Mouse (Mus musculus) forebrain, embryonic 15.5 days (tissue): ENCODE results near the gene Zfp879. TPM values are rescaled to one million over a fixed set of nuclear protein-coding genes. Genes with fewer than 3 reads are reported as not detected.
A peak's percentile ranks its signal among the peaks of the same experiment; 100 is the strongest.

Experiments used
- ATAC-seq: fragments of 200-750 bp; cut with Nextera tagmentation; replicated peaks from 2 replicates; pipeline ENCODE4 v1.8.0; 2017; ENCODE audit warnings: mild to moderate bottlenecking, moderate TSS enrichment, moderate library complexity
- H3K27ac ChIP-seq: fragments of 300-500 bp; sonication (generic); replicated peaks from 2 replicates; pipeline ENCODE4 v1.5.1; 2015; ENCODE audit warnings: mild to moderate bottlenecking, inconsistent platforms
- H3K27me3 ChIP-seq: fragments of 300-500 bp; sonication (generic); 2 replicates; pipeline ENCODE4 v1.6.1; 2015; ENCODE audit warnings: inconsistent platforms
- H3K36me3 ChIP-seq: fragments of 300-500 bp; sonication (generic); 2 replicates; pipeline ENCODE4 v1.6.1; 2015; ENCODE audit warnings: mild to moderate bottlenecking, inconsistent platforms
- H3K4me1 ChIP-seq: fragments of 300-500 bp; sonication (generic); 2 replicates; pipeline ENCODE4 v1.6.1; 2015; ENCODE audit warnings: inconsistent platforms
- H3K4me2 ChIP-seq: fragments of 300-500 bp; sonication (generic); replicated peaks from 2 replicates; pipeline ENCODE4 v1.6.1; 2015; ENCODE audit warnings: mild to moderate bottlenecking, inconsistent platforms
- H3K4me3 ChIP-seq: fragments of 300-500 bp; sonication (generic); 2 replicates; pipeline ENCODE4 v1.5.1; 2015; ENCODE audit warnings: mild to moderate bottlenecking, inconsistent platforms
- H3K9ac ChIP-seq: fragments of 300-500 bp; sonication (generic); replicated peaks from 2 replicates; pipeline ENCODE4 v1.6.1; 2015; ENCODE audit warnings: mild to moderate bottlenecking, inconsistent platforms
- H3K9me3 ChIP-seq: fragments of 300-500 bp; sonication (generic); 2 replicates; pipeline ENCODE4 v1.6.1; 2016; ENCODE audit warnings: inconsistent platforms
- WGBS: fragments of 180-500 bp; shearing (Covaris S2); methylation state at CpG from one replicate; pipeline ENCODE4 v1.1.7; 2015; ENCODE audit warnings: mixed read lengths; 5-methylcytosine and 5-hydroxymethylcytosine counted together
- polyA plus RNA-seq: library from polyadenylated mRNA; unstranded; fragments of >200 nt; fragmentation: Nextera tagmentation; extraction: Ambion mirVana; gene quantifications from 2 replicates; pipeline ENCODE4 v1.2.1, GENCODE M21; 2015

Zfp879 gene
- 2.1 and 2.5 TPM in 2 replicates for polyA plus RNA-seq

DNA sequence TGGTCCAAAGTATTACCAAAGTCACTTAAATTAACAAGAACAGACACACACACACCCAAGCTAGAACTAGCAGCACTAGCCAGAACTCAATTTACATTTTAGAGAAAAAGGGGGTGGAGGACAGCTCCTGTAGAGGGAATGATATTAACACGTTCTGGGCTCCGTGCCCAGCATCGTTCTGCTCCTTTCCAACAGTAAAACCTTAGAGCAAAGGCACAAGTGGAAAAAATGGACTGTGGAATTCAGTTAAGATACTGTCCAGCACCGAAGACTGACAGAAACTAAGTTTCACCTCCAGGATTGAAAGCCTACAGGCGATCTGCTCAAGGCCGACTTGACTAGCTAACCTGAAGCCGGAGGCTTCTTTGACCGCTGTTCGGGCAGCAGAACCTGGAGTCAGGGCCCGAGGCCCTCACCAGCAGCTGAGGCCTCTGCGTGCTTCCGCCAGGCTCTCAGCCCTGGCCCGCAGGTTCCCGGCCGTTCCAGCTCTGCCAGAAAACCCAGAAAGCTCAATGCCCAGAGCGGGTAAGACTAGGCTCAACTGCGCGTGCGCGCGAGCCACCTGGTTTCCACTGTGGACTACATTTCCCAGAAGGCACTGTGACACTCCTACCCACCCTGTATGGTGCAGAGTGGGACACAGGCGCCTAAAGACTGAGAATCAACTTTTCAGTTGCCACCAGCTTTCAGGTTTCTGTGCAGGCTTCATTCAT is at the start of gene Zfp879:
Gene Zfp879, minus strand, starts transcription at position 530 of the 713 bp plus-strand sequence.
- H3K4me2 ChIP-seq, result peak within 1 kb of the TSS; percentile 61
- no peaks in the 10 kb centered on the region for H3K36me3 ChIP-seq

DNA sequence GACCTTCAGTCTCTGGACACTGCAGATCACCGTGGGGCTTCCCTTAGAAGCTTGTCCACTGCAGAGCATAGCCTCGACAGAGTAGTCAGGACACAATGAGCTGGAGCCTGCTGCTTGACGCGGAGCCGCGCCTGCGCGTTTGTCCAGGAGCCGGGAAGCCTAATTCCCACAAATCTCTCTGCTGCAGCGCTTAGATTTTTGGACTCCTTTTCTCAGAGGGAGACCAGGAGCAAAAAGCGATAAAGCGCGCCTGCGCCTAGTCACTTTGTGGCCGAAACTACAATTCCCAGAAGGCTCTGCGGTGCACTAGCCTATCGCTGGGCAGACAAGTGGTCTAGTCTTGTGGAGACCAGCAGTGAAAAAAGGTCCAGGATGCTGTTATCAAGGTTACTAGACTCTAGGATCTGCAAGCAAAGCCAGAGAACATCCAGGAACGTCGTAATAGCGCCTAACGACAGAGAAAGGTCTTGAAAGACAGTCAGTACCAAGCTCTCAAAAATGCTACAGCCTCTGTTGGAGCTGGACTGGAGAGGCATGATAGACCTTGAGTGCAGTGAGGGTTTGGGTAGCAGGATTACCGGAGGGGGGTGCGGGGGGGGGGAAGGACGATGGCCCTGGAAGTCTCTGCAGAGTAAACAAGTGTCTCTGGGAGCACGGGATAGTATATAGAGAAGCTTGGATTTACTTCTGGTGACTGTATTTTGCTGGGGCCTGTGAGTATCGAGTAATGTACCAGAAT is 46.2 kb upstream of the Zfp879 start, which contains the start of gene Zfp454:
Gene Zfp454, minus strand, starts transcription at position 262 of the 739 bp plus-strand sequence.
- WGBS, result 5% methylated on average over 26 of the region's 26 CpGs
- ATAC-seq, result peak; percentile 97
- H3K9me3 ChIP-seq, result 0 out of 2 replicates have a peak, but pooled peaks cover 2% of the 10 kb centered on the region
- H3K4me3 ChIP-seq, result peak within 1 kb of the TSS; percentile 47
- peaks cover 11% of the 10 kb centered on the region for H3K4me1 ChIP-seq
- no peaks in the 10 kb centered on the region for H3K27me3 ChIP-seq
- peak within 1 kb of the TSS; percentile 82 for H3K27ac ChIP-seq
- peak within 1 kb of the TSS; percentile 56 for H3K9ac ChIP-seq
- H3K4me2 ChIP-seq, result peak within 1 kb of the TSS; percentile 67
- H3K36me3 ChIP-seq, result peaks cover 13% of the 10 kb centered on the region

More for the DNA sequence above, at the start of gene Zfp879:
- ATAC-seq, result peak; percentile 99
- WGBS, result 18% methylated on average over 22 of the region's 22 CpGs
- Histone ChIP-seq H3K4me1 (peaks cover 15% of the 10 kb centered on the region), H3K4me3 (peak within 1 kb of the TSS; percentile 49), H3K27me3 (no peaks in the 10 kb centered on the region), H3K27ac (peak within 1 kb of the TSS; percentile 80), H3K9me3 (no peaks in the 10 kb centered on the region), H3K9ac (peak within 1 kb of the TSS; percentile 64)

DNA sequence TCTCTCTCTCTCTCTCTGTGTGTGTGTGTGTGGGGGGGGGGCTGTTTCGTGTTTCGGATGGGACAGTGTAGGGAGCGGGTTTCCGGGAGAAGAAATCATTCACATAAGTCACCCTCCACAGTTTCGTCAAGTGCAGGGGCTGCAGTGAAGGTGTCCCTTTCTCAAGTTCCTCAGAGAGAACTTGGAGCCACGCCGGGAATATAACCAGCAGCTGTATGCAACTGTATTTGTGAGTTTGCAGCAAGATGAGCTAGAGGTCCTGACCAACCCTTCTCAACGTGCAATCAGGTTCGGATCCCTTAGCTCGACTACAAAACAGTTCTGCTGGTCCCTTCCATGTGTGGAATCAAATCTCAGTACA is 45.6 kb upstream of the Zfp879 start:
- peaks cover 11% of the 10 kb centered on the region for H3K4me1 ChIP-seq
- H3K27me3 ChIP-seq, result no peaks in the 10 kb centered on the region
- peak overlapping the region; percentile 56 for H3K9ac ChIP-seq
- peak; percentile 39 for ATAC-seq
- peak overlapping the region; percentile 82 for H3K27ac ChIP-seq
- H3K36me3 ChIP-seq, result peaks cover 19% of the 10 kb centered on the region
- 21% methylated on average over 10 of the region's 10 CpGs for WGBS
- H3K4me3 ChIP-seq, result peak overlapping the region; percentile 47
- H3K4me2 ChIP-seq, result peak overlapping the region; percentile 67
- H3K9me3 ChIP-seq, result 0 out of 2 replicates have a peak, but pooled peaks cover 2% of the 10 kb centered on the region

DNA sequence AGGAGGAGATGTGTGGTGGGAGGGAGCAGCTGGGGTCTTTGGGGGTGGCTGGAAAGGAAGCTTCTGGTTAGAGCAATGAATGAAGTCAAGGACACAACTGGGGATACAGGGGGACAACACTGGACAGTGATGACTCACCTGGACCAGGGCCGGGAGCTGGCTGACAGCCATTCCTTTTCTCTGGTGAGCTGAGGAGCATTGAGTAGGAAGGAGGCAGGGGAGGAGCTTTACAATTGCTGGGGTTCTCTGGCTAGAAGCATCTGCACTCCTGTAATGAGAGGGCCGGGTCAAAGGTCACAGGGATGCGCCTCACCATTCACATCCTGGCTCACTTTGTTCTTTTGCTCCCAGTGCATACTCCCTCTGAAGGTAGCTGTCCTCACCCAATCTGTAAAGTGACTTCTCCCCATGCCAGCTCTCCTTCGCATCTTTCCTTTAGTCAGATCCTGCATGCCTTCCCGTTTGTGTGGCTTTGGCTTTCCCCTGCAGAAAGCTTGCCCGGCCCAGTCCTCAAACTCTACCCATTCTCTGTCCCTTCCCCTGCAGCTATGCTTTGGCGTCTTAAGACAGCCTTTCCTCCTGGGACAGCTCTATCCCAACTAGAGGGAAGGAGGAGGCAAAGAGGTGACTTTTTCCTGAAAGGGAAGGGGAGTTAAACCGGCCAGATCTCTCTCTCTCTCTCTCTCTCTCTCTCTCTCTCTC is 45.0 kb upstream of the Zfp879 start:
- peak overlapping the region; percentile 47 for H3K4me3 ChIP-seq
- peaks cover 11% of the 10 kb centered on the region for H3K4me1 ChIP-seq
- H3K9ac ChIP-seq, result peak overlapping the region; percentile 56
- H3K9me3 ChIP-seq, result no peaks in the 10 kb centered on the region
- H3K27ac ChIP-seq, result no peak overlapping the region
- H3K27me3 ChIP-seq, result no peaks in the 10 kb centered on the region
- WGBS, result 35% methylated on average over 8 of the region's 8 CpGs
- H3K4me2 ChIP-seq, result peak overlapping the region; percentile 67
- no peak for ATAC-seq
- H3K36me3 ChIP-seq, result peaks cover 19% of the 10 kb centered on the region

DNA sequence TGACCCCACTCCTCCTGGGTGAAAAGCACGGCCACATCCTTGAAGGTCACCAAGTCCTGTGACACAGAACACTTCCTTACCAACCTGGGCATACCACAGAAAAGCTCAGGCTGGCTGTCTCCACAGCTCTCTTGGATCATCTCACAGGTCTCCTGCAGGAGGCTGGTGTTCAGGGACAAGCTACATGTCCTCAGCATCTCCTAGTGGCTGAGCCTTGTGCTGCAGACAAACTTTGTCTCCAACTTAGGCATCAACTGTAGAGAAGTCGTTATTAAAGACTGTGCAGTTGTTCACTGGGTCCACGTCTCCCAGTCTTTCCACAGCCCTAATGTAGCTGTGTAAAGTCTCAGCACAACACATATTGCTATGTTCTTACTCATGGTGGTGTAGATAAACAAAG is 42.4 kb upstream of the Zfp879 start:
- peaks cover 11% of the 10 kb centered on the region for H3K4me1 ChIP-seq
- WGBS, result 90% methylated on average over 3 of the region's 3 CpGs
- no peaks in the 10 kb centered on the region for H3K27me3 ChIP-seq
- no peak overlapping the region for H3K4me2 ChIP-seq
- H3K9ac ChIP-seq, result no peak overlapping the region
- no peak for ATAC-seq
- no peak overlapping the region for H3K4me3 ChIP-seq
- no peak overlapping the region for H3K27ac ChIP-seq
- no peaks in the 10 kb centered on the region for H3K9me3 ChIP-seq
- peaks cover 41% of the 10 kb centered on the region for H3K36me3 ChIP-seq

DNA sequence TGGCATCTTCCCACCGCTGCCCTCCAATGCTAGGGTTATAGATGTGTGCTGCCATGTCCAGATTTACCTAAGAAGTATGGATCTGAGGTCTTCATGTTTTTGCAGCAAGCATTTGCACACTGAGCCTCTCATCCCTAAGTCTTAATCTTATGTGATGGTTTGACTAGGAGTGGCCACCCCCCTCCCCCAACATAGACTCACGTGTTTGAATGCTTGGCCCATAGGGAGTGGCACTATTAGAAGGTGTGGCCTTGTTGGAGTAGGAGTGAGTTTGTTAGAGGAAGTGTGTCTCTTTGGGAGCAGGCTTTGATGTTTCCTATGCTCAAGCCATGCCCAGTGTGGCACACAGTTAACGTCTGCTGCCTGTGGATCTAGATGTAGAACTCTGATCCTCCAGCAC is 37.3 kb upstream of the Zfp879 start:
- no peak overlapping the region for H3K27ac ChIP-seq
- H3K27me3 ChIP-seq, result no peaks in the 10 kb centered on the region
- H3K4me2 ChIP-seq, result no peak overlapping the region
- no peak for ATAC-seq
- WGBS, result 95% methylated on average over 3 of the region's 3 CpGs
- H3K9me3 ChIP-seq, result 0 out of 2 replicates have a peak, but pooled peaks cover 4% of the 10 kb centered on the region
- H3K36me3 ChIP-seq, result peaks cover 82% of the 10 kb centered on the region
- H3K4me3 ChIP-seq, result no peak overlapping the region
- no peak overlapping the region for H3K9ac ChIP-seq
- no peaks in the 10 kb centered on the region for H3K4me1 ChIP-seq

DNA sequence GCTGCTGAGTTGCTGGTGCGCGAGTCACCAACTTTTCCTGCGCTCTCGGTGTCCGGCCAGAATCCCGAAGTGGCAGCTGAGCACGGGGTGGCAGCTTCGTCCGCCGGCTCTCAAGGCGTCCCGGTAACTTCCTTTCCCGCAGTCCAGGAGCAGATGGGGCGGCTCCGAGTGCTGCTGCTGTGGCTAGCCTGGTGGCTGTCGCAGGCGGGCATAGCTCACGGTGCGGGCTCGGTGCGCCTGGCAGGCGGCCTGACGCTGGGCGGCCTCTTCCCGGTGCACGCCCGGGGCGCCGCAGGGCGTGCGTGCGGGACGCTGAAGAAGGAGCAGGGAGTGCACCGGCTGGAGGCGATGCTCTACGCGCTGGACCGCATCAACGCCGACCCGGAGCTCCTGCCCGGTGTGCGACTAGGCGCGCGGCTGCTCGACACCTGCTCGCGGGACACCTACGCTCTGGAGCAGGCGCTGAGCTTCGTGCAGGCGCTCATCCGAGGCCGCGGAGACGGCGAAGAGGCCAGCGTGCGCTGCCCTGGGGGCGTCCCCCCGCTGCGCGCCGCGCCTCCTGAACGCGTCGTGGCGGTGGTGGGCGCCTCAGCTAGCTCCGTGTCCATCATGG is 9.7 kb upstream of the Zfp879 start:
- peak; percentile 19; the same call in 1 of the 2 replicates for ATAC-seq
- Histone ChIP-seq H3K9ac (peak overlapping the region; percentile 41), H3K27ac (no peak overlapping the region), H3K27me3 (peaks cover 49% of the 10 kb centered on the region), H3K9me3 (no peaks in the 10 kb centered on the region), H3K4me1 (peaks cover 13% of the 10 kb centered on the region), H3K4me2 (peak overlapping the region; percentile 88), H3K36me3 (no peaks in the 10 kb centered on the region), H3K4me3 (peak overlapping the region; percentile 41)
- under 1% methylated on average over 72 of the region's 72 CpGs for WGBS

DNA sequence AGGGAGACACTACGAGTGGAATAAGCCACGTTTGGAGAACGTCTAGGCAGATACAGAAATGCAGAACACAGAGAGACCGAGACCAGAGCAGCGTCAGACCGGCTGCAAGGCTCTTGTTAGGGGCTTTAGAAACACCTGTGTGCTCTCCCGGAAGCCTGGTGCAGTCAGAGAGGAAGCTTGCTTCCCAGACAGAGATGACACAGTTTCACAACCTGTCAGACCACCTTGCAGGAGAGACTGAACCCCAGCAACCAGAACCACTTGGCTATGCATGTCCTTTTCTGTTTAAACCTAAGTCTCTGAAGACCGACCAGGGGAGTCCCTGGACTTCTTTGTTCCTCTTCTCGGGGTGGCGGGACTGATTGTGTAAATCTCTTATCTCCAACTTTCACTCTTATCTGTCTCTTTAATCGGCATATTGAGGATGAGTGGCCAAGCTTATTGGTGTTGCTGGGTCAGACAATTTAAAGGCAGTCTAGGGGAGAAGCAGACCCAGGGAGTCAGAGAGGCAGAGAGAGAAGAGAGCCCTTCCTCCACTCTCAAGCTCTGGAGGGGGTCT is 8.9 kb upstream of the Zfp879 start, which contains the start of gene Grm6:
Gene Grm6, plus strand, starts transcription at position 509 of the 559 bp plus-strand sequence.
- ATAC-seq, result no peak
- H3K4me3 ChIP-seq, result peak within 1 kb of the TSS; percentile 41
- H3K9ac ChIP-seq, result peak within 1 kb of the TSS; percentile 41
- H3K27me3 ChIP-seq, result peaks cover 49% of the 10 kb centered on the region
- H3K9me3 ChIP-seq, result no peaks in the 10 kb centered on the region
- peak within 1 kb of the TSS; percentile 88 for H3K4me2 ChIP-seq
- peaks cover 13% of the 10 kb centered on the region for H3K4me1 ChIP-seq
- no peaks in the 10 kb centered on the region for H3K36me3 ChIP-seq
- H3K27ac ChIP-seq, result no peak within 1 kb of the TSS
- WGBS, result under 1% methylated on average over 11 of the region's 11 CpGs

DNA sequence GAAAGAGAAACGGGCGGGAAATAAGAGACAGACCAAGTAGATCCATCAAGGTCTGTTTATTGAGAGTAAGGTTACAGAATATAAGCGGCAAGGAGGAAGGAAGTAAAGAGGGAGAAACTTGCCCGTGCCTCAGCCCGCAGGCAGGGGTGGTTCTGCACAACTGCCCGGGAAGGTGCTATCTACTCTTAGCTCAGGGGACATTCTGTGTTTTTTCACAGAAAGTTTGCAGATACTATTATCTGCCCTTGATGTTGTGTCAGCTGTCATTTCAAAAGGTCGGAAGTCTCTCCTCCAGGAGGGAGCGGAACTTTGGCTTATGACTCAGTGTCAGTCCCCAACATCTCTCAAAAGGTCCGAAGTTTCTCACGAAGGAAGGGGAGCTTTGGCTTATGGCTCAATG is 8.0 kb upstream of the Zfp879 start:
- WGBS, result 8% methylated on average over 10 of the region's 10 CpGs
- peaks cover 49% of the 10 kb centered on the region for H3K27me3 ChIP-seq

DNA sequence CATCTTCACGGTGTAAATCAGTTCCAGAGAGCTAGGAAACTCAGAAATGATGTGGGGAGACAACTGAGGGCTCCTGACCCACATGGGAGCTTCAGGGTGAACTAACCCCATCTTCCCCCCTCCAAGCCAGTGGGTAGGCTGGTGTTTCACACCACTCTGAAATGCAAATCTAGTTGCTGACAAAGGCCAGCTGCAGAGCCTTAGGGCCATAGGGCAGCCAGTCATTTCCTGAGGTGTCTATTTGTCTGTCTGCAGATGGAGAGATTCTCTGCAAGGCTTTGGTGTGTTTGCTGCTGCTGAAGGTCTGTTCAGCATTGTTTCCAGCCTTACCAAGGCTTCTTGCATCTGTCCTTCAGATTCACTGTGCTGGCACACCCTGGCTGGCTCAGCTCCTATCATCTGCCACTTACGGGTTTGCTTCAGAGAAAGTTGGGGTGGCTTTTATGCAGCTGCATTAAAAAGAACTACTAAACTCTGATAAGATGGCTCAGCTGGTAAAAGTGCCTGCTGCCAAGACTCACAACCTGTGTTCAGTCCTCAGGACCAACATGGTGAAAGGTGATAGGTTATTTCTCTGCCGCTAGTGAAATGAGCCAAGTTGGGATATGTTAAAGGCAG is 7.3 kb upstream of the Zfp879 start:
- Histone ChIP-seq H3K9me3 (no peaks in the 10 kb centered on the region), H3K9ac (no peak overlapping the region), H3K27me3 (peaks cover 49% of the 10 kb centered on the region), H3K36me3 (no peaks in the 10 kb centered on the region), H3K4me1 (peaks cover 13% of the 10 kb centered on the region), H3K4me2 (no peak overlapping the region), H3K27ac (no peak overlapping the region), H3K4me3 (no peak overlapping the region)
- no peak for ATAC-seq
- 53% methylated on average over 3 of the region's 3 CpGs for WGBS

More for the DNA sequence above, 8.0 kb upstream of the Zfp879 start:
- no peak overlapping the region for H3K27ac ChIP-seq
- H3K9me3 ChIP-seq, result no peaks in the 10 kb centered on the region
- no peaks in the 10 kb centered on the region for H3K36me3 ChIP-seq
- peaks cover 13% of the 10 kb centered on the region for H3K4me1 ChIP-seq
- no peak overlapping the region for H3K4me3 ChIP-seq
- no peak for ATAC-seq
- H3K4me2 ChIP-seq, result no peak overlapping the region
- no peak overlapping the region for H3K9ac ChIP-seq

DNA sequence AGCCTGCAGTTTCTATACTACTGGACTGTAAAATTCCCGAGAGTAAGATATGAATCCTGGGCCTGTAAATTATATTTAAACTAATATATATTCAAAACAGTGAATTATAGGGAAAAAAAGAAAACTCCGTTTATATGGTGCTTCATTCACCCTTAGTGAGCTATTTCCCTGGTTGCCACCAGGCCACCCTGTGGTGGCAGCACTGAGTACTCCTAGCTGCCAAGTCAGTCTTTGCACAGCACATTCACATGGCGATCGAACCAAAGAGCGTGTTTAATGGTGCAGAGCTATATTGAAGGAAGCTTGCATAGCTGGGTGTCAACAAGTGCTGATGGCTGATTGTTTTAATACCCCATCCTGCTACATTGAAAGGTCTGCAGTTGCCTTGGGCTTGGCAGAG is 5.7 kb upstream of the Zfp879 start:
- no peak for ATAC-seq
- Histone ChIP-seq H3K4me3 (no peak overlapping the region), H3K9ac (no peak overlapping the region), H3K36me3 (no peaks in the 10 kb centered on the region), H3K4me2 (no peak overlapping the region), H3K4me1 (peaks cover 13% of the 10 kb centered on the region), H3K27ac (no peak overlapping the region), H3K27me3 (peaks cover 36% of the 10 kb centered on the region), H3K9me3 (no peaks in the 10 kb centered on the region)
- 67% methylated on average over 5 of the region's 5 CpGs for WGBS
